Mouse (Mus musculus) hindbrain, postnatal 0 days (tissue): ENCODE measurements around the gene Chka. TPM values are rescaled to one million over a fixed set of nuclear protein-coding genes. Genes with fewer than 3 reads are reported as not detected.

Experiments
- ATAC-seq: fragments of 200-750 bp; cut with Nextera tagmentation; 2 replicates; pipeline ENCODE4 v1.8.0; 2017; ENCODE audit warnings: mild to moderate bottlenecking, moderate TSS enrichment, moderate library complexity
- DNase-seq: peaks from one replicate; pipeline ENCODE4 v3.0.0-alpha.2; 2015; ENCODE audit warnings: low spot score
- H3K27ac ChIP-seq: fragments of 300-500 bp; sonication (generic); 2 replicates; pipeline ENCODE4 v1.5.1; 2014; ENCODE audit warnings: mild to moderate bottlenecking
- H3K27me3 ChIP-seq: fragments of 300-500 bp; sonication (generic); 2 replicates; pipeline ENCODE4 v1.6.1; 2014; ENCODE audit warnings: low read length, mixed read lengths; ENCODE audit not compliant: insufficient read depth
- H3K36me3 ChIP-seq: fragments of 300-500 bp; sonication (generic); 2 replicates; pipeline ENCODE4 v1.6.1; 2014; ENCODE audit warnings: low read length, mixed read lengths; ENCODE audit not compliant: insufficient read depth
- H3K4me1 ChIP-seq: fragments of 300-500 bp; sonication (generic); 2 replicates; pipeline ENCODE4 v1.6.1; 2014; ENCODE audit warnings: antibody characterized with exemption, low read length, mixed read lengths; ENCODE audit not compliant: insufficient read depth
- H3K4me2 ChIP-seq: fragments of 300-500 bp; sonication (generic); 2 replicates; pipeline ENCODE4 v1.6.1; 2014; ENCODE audit warnings: low read depth, mild to moderate bottlenecking, low read length, moderate library complexity, mixed read lengths
- H3K4me3 ChIP-seq: fragments of 300-500 bp; sonication (generic); 2 replicates; pipeline ENCODE4 v1.5.1; 2014; ENCODE audit warnings: low read length
- H3K9ac ChIP-seq: fragments of 300-500 bp; sonication (generic); replicated peaks from 2 replicates; pipeline ENCODE4 v1.6.1; 2014; ENCODE audit warnings: mild to moderate bottlenecking, low read length, moderate library complexity, mixed read lengths
- H3K9me3 ChIP-seq: fragments of 300-500 bp; sonication (generic); 2 replicates; pipeline ENCODE4 v1.6.1; 2016; ENCODE audit warnings: low read length, mixed read lengths
- CTCF ChIP-seq: IDR thresholded peaks from 2 replicates; pipeline ENCODE4 v1.5.1; 2016; ENCODE audit warnings: antibody characterized with exemption, control low read depth, low read depth
- WGBS: fragments of 180-500 bp; shearing (Covaris S2); extraction: QIAGEN DNeasy Blood & Tissue Kit; methylation state at CpG from one replicate; pipeline ENCODE4 v1.1.7; 2014; 5-methylcytosine and 5-hydroxymethylcytosine counted together
- polyA plus RNA-seq: library from polyadenylated mRNA; unstranded; fragments of >200 nt; fragmentation: Nextera tagmentation; extraction: Ambion mirVana; gene quantifications from 2 replicates; pipeline ENCODE4 v1.2.1, GENCODE M21; 2015
- total RNA-seq: library from RNA; depleted of rRNA; stranded (reverse); fragments of >200 nt; gene quantifications from 2 replicates; pipeline ENCODE4 v1.2.3, GENCODE M21; 2014

Gene Chka
- total and polyA plus RNA-seq, 2 experiments from 2014 or later, result 53.9 to 68.9 TPM

- Histone ChIP-seq H3K36me3 (no peaks in the 10 kb centered on the region), H3K9ac (no peak overlapping the region), H3K27ac (no peak overlapping the region), H3K9me3 (no peaks in the 10 kb centered on the region), H3K4me3 (no peak overlapping the region), H3K4me1 (no peaks in the 10 kb centered on the region), H3K27me3 (no peaks in the 10 kb centered on the region), H3K4me2 (no peak overlapping the region)
- DNase-seq, result no peak
- no peak for TF ChIP-seq CTCF
- no peak for ATAC-seq
These were observed 26.5 kb upstream of the Chka start for GRCm38 (mm10) chr19:3825044-3825443.

GRCm38 (mm10) chr19:3829863-3830262 lies 21.7 kb upstream of the Chka start:
- no peaks in the 10 kb centered on the region for H3K4me1 ChIP-seq
- ATAC-seq, result no peak
- H3K27me3 ChIP-seq, result no peaks in the 10 kb centered on the region
- no peaks in the 10 kb centered on the region for H3K36me3 ChIP-seq
- H3K9ac ChIP-seq, result no peak overlapping the region
- no peak overlapping the region for H3K4me3 ChIP-seq
- H3K4me2 ChIP-seq, result no peak overlapping the region
- no peaks in the 10 kb centered on the region for H3K9me3 ChIP-seq
- no peak overlapping the region for H3K27ac ChIP-seq
- 89% methylated on average over 3 of the region's 3 CpGs for WGBS
- TF ChIP-seq CTCF, result no peak
- no peak for DNase-seq

GRCm38 (mm10) chr19:3831716-3832115 lies 19.9 kb upstream of the Chka start:
- Histone ChIP-seq H3K4me2 (no peak overlapping the region), H3K9ac (no peak overlapping the region)
- no peak for DNase-seq

GRCm38 (mm10) chr19:3832851-3833353 lies 18.7 kb upstream of the Chka start:
- Histone ChIP-seq H3K27ac (no peak overlapping the region), H3K4me2 (no peak overlapping the region), H3K9me3 (no peaks in the 10 kb centered on the region), H3K4me1 (no peaks in the 10 kb centered on the region), H3K27me3 (no peaks in the 10 kb centered on the region), H3K4me3 (no peak overlapping the region), H3K36me3 (no peaks in the 10 kb centered on the region), H3K9ac (no peak overlapping the region)
- TF ChIP-seq CTCF, result no peak
- DNase-seq (peak; percentile 36), ATAC-seq (peak; percentile 55; the same call in 1 of the 2 replicates)
- WGBS, result 40% methylated on average over 4 of the region's 4 CpGs

More at GRCm38 (mm10) chr19:3831716-3832115, 19.9 kb upstream of the Chka start:
- Histone ChIP-seq H3K36me3 (no peaks in the 10 kb centered on the region), H3K9me3 (no peaks in the 10 kb centered on the region), H3K27me3 (no peaks in the 10 kb centered on the region), H3K27ac (no peak overlapping the region), H3K4me1 (no peaks in the 10 kb centered on the region), H3K4me3 (no peak overlapping the region)
- no peak for ATAC-seq
- no peak for TF ChIP-seq CTCF
- 53% methylated on average over 8 of the region's 8 CpGs for WGBS

- H3K36me3 ChIP-seq, result no peaks in the 10 kb centered on the region
- no peaks in the 10 kb centered on the region for H3K4me1 ChIP-seq
- 88% methylated on average over 7 of the region's 7 CpGs for WGBS
- H3K27me3 ChIP-seq, result no peaks in the 10 kb centered on the region
- no peak for ATAC-seq
- H3K4me2 ChIP-seq, result no peak overlapping the region
- no peak overlapping the region for H3K4me3 ChIP-seq
- H3K9me3 ChIP-seq, result no peaks in the 10 kb centered on the region
- no peak overlapping the region for H3K27ac ChIP-seq
- no peak for TF ChIP-seq CTCF
- DNase-seq, result no peak
- H3K9ac ChIP-seq, result no peak overlapping the region
These were observed 17.3 kb upstream of the Chka start for GRCm38 (mm10) chr19:3834301-3834700.

GRCm38 (mm10) chr19:3836791-3837190 lies 14.8 kb upstream of the Chka start:
- Histone ChIP-seq H3K4me2 (no peak overlapping the region), H3K9ac (no peak overlapping the region), H3K27me3 (no peaks in the 10 kb centered on the region), H3K9me3 (no peaks in the 10 kb centered on the region), H3K4me1 (no peaks in the 10 kb centered on the region), H3K36me3 (no peaks in the 10 kb centered on the region), H3K4me3 (no peak overlapping the region), H3K27ac (no peak overlapping the region)
- DNase-seq (no peak), ATAC-seq (no peak)
- 89% methylated on average over 9 of the region's 9 CpGs for WGBS
- no peak for TF ChIP-seq CTCF

GRCm38 (mm10) chr19:3838931-3839330 lies 12.6 kb upstream of the Chka start:
- no peak overlapping the region for H3K27ac ChIP-seq
- H3K27me3 ChIP-seq, result no peaks in the 10 kb centered on the region
- no peak overlapping the region for H3K4me3 ChIP-seq
- no peak for TF ChIP-seq CTCF
- no peak overlapping the region for H3K4me2 ChIP-seq
- no peak overlapping the region for H3K9ac ChIP-seq
- no peak for ATAC-seq
- no peaks in the 10 kb centered on the region for H3K9me3 ChIP-seq
- 84% methylated on average over 3 of the region's 3 CpGs for WGBS
- DNase-seq, result no peak
- no peaks in the 10 kb centered on the region for H3K4me1 ChIP-seq
- H3K36me3 ChIP-seq, result no peaks in the 10 kb centered on the region
